Mouse (Mus musculus) splenic B cell, adult 2 months (primary cell): ENCODE data around the gene Rad51ap2.

Experiments used
- DNase-seq: peaks from one replicate; pipeline ENCODE4 v3.0.0-alpha.2; 2011; ENCODE audit warnings: low read depth, low spot score
- H3K27me3 ChIP-seq: 2 replicates; pipeline ENCODE4 v1.6.1; 2012; ENCODE audit warnings: mild to moderate bottlenecking, low read length, moderate library complexity, mixed read lengths; ENCODE audit not compliant: control insufficient read depth, poor library complexity, insufficient read depth, severe bottlenecking
- H3K36me3 ChIP-seq: 2 replicates; pipeline ENCODE4 v1.6.1; 2012; ENCODE audit warnings: mild to moderate bottlenecking, low read length, moderate library complexity, mixed read lengths; ENCODE audit not compliant: control insufficient read depth, poor library complexity, insufficient read depth, severe bottlenecking

The Rad51ap2 gene

DNA sequence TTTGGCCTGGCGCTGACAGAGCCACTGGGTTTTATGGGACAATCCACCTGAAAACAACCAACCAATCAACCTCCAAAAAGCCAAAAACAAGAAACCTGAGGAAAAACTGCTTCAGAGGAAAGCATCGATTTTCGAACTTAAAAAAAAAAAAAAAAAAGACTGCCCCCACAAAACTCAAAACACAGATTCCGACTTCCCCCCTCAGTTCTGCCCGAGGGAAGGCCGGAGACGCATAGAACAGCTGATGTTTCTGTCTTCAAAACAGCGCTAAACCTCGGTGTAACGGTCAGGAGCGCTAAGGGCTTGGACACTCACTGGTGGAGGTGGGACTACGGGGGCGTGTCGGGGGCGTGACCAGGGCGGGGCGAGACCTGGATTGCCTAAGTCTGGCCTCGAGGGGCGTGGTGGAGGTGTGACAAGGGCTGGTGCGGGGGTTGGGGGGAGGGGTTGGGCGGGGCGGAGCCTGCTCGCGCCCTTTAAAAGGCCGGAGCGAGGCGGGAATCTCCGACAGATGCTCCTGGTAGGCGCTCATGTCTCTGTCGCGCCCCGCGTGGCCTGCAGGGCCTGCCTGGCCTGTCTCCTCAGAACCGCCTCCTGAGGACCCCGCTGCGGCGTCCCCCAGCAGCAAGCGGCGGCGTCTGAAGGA, at the start of gene Rad51ap2:
Gene Rad51ap2, plus strand, starts transcription at position 531 of the 646 bp plus-strand sequence.
- Histone ChIP-seq H3K36me3 (no peaks in the 10 kb centered on the region), H3K27me3 (no peaks in the 10 kb centered on the region)
- peak; percentile 8 for DNase-seq

DNA sequence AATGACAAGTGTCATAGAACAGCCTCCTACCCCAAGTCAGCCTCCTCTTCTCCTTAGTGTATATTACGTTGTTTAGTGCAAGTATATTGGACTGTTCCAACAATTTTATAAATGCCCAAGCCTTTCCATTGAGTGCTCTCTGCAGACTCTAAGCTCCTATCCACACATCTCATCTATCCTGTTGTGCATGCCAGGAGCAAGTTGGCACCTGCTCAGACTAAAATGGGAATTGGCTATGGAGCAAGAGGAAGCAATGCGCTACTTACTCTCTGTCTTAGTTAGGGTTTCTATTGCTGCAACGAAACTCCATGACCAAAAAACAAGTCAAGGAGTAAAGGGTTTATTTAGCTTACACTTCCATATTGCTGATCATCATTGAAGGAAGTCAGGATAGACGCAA, 48.2 kb upstream of the Rad51ap2 start:
- DNase-seq = no peak
- no peaks in the 10 kb centered on the region for H3K27me3 ChIP-seq
- no peaks in the 10 kb centered on the region for H3K36me3 ChIP-seq

DNA sequence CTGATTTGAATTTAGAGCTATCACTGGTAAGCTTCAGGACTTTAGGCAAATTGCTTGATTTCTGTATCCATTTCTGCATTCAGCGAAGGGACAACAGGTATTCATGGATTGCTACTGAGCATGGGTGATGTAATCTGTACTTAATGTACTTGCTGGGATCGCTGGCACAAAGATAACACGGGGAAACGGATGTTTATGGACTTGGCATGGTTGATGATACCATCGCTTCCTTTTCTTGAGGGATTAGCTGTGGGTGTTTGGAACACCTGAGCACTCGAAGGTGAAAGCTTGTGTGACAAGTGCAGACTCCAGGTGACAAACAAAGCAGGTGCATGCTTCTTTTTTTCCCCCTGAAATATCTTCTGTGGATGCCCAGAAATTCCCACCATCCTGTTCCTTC, 37.8 kb upstream of the Rad51ap2 start:
- Histone ChIP-seq H3K27me3 (no peaks in the 10 kb centered on the region), H3K36me3 (no peaks in the 10 kb centered on the region)
- DNase-seq = no peak

GRCm38 (mm10) chr12:11427396-11427795, 28.5 kb upstream of the Rad51ap2 start:
- H3K27me3 ChIP-seq = no peaks in the 10 kb centered on the region
- no peaks in the 10 kb centered on the region for H3K36me3 ChIP-seq
- no peak for DNase-seq

GRCm38 (mm10) chr12:11433126-11433525, 22.8 kb upstream of the Rad51ap2 start:
- Histone ChIP-seq H3K27me3 (no peaks in the 10 kb centered on the region), H3K36me3 (no peaks in the 10 kb centered on the region)
- DNase-seq = no peak

- DNase-seq = no peak
- no peaks in the 10 kb centered on the region for H3K27me3 ChIP-seq
- no peaks in the 10 kb centered on the region for H3K36me3 ChIP-seq
Observed at GRCm38 (mm10) chr12:11433716-11434115, 22.2 kb upstream of the Rad51ap2 start.

DNA sequence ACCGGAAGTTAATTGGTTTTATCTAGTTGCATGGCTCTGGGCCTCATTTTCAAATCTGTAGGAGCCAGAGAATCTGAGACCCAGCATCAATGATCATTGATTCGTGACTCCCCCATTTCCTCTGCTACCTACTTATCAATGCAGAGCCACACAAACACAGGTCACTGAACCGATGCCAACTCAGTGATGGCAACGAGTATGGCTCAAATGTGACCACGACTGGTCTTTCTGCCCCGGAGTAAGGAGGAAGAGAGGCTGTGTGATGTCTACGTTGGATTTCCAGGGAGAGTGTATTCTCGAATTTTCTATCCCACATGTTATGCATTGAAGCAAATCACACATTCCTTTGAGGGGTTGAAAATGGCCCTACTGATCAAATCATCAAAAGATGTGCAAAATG, 21.4 kb upstream of the Rad51ap2 start:
- Histone ChIP-seq H3K27me3 (no peaks in the 10 kb centered on the region), H3K36me3 (no peaks in the 10 kb centered on the region)
- no peak for DNase-seq

DNA sequence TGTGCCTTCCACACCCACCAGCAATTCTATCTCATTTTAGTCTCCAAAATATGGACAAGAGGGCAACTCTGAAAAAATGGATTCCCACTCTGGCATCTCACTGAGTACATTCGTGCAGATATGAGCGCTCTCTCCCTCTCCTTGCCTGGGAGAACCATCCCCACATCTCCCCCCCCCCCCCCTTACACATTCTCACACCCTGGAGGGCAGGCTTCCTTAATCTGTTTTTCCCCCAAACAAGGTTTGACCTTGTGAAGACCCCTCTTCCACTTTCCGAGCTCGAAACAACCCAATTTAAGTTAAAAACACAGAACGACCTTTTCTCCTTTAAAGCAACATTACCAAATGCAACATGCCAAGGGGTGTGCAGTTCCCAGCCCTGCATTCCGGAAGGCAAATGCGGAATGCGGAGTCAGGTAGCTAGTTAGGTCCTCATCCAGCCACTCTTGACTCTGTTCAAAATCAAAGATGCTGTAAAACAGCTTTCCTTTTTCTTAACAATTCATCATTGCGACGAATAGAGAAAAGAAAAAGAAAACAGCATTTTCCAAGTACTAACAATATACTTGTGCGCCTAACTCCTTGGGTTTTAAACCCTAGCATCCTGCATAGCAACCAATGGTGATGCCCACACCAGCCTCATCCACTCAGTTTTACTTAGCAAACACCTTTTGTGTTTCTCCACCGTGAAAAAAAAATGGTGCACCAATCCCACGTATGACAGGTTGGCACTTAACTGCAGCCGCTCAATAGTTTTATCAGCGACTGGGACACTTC, 20.4 kb upstream of the Rad51ap2 start:
- Histone ChIP-seq H3K27me3 (no peaks in the 10 kb centered on the region), H3K36me3 (no peaks in the 10 kb centered on the region)
- no peak for DNase-seq

DNA sequence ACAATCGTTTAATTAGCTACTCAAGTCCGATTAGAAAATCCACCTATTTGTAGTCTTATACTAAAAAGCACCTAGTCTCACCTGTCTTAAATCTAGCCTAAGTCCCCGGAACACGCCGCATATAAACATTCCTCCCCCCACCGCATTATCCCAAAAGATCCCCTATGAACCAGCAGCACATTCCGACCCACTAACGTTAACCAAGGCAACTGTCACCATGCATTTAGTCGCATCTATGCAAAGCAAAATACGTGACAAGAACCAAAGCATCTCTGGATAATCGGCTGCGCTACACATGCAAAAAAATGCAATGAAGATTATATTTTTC, 19.9 kb upstream of the Rad51ap2 start:
- H3K36me3 ChIP-seq = no peaks in the 10 kb centered on the region
- no peaks in the 10 kb centered on the region for H3K27me3 ChIP-seq
- DNase-seq = no peak

DNA sequence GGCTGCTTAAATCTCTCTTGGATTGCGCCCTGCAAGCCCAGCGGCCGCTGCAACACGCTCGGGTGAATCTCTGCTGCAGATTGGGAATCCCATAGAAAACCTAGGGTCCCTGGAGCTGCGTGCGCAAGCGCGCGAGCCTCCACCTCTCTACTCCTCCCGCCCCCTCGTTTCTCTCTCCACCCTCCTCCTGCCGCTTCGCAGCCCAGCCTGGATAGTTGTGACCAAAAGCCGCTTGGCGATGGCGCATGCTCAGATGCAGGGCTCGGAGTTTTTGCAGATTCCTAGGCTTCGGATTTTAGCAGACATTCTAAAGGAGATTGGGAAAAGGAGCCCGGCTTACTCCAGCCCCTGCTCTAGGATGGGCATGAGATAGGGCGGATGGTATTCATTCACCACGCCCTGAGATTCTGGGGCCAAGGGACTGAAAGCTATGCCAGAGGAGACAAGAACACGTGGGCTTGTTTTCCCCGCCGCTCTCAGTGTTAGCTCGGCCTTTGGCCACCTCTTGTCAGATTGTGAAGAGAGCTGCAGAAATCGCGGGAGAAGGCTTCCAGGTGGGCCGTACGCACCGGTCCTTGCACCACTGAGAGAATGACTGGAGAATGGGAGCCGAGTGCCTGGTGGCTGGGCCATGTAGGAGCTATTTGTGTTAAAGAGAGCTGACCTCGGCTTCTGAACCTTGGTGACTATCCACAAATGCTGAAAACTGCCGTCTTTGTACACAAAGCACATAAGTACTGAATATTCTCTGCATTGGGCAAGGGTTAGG, 19.2 kb upstream of the Rad51ap2 start, which contains the start of gene Vsnl1:
Gene Vsnl1, minus strand, starts transcription at position 117 of the 769 bp plus-strand sequence.
- Histone ChIP-seq H3K27me3 (no peaks in the 10 kb centered on the region), H3K36me3 (no peaks in the 10 kb centered on the region)
- no peak for DNase-seq

- H3K36me3 ChIP-seq = no peaks in the 10 kb centered on the region
- no peaks in the 10 kb centered on the region for H3K27me3 ChIP-seq
- DNase-seq = peak; percentile 9
Observed at GRCm38 (mm10) chr12:11437266-11437906, 18.5 kb upstream of the Rad51ap2 start.

- no peaks in the 10 kb centered on the region for H3K36me3 ChIP-seq
- DNase-seq = no peak
- H3K27me3 ChIP-seq = no peaks in the 10 kb centered on the region
Observed at GRCm38 (mm10) chr12:11437907-11438447, 17.9 kb upstream of the Rad51ap2 start.

DNA sequence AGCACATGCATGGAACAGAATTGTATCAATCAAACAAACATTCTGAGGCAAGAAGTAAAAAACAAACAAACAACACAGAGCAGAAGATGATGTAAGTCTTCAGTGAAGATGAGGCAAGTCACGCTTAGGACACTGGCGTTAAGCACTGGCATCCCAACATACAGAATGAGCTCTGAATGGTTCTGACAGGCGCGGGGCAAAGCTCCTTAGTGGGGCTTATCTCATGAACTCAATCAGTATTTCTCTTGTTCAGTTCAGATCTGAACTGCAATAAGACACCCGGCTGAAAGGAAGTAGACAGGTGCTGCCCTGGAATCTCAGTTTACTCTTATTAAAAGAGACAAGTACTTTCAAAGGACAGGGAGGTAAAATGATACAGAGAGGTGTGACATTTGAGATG, 1.7 kb upstream of the Rad51ap2 start:
- H3K27me3 ChIP-seq = no peaks in the 10 kb centered on the region
- DNase-seq = no peak
- no peaks in the 10 kb centered on the region for H3K36me3 ChIP-seq

DNA sequence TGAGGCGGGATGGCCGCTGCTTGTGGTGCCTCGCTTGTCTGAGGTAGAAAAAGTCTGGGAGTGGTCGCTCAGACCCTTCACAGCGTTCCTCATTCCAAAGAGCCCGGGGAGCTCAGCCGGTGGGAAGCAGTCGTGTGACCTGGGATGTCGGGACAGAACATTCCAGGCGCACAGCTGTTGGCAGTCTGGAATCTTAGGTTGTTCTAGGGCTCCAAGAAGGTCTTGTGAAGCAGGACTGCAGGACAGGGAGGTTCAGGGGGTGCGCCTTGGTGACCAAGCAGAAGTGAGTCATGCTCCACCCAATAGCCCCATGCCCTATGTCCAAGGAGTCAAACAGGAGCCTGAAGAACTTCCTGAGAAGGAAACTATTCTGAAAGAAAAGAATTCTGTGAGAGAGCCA, 334 bp downstream of the Rad51ap2 start:
- H3K27me3 ChIP-seq = no peaks in the 10 kb centered on the region
- H3K36me3 ChIP-seq = no peaks in the 10 kb centered on the region
- no peak for DNase-seq
